Mouse (Mus musculus) urinary bladder, postnatal 14 days (tissue): ENCODE data around the gene Acaa1a.

ENCODE experiments used
- DNase-seq: peaks from one replicate; pipeline ENCODE4 v3.0.0; 2021; ENCODE audit warnings: low spot score

Acaa1a gene

GRCm38 (mm10) chr9:119390214-119390613 lies 50.7 kb downstream of the Acaa1a start:
- DNase-seq: no peak

GRCm38 (mm10) chr9:119394808-119395207 lies 55.3 kb downstream of the Acaa1a start:
- DNase-seq: no peak
